Mouse (Mus musculus): ENCODE data around the gene Lrrc57. TPM values are rescaled to one million over a fixed set of nuclear protein-coding genes. Genes with fewer than 3 reads are reported as not detected.

The Lrrc57 gene
- total RNA-seq, 2 experiments from 2014 or later, result 33.4 to 37.5 TPM

Other genes with a start within 250 kb of the Lrrc57 start
- 10 to 100 TPM; 13.0 to 14.6 TPM for gene Ganc, start 205.6 kb downstream of the Lrrc57 start, total RNA-seq (2021)
- gene Tmem87a, start 205.4 kb downstream of the Lrrc57 start, total RNA-seq (2021), result 10 to 100 TPM; 39.0 to 42.4 TPM
- 10 to 100 TPM; 13.6 to 17.0 TPM for gene Capn3, start 153.5 kb downstream of the Lrrc57 start, total RNA-seq (2021)
- 100 to 1,000 TPM; 145 to 150 TPM for gene Zfp106, start 45.7 kb downstream of the Lrrc57 start, total RNA-seq (2021)
- 10 to 100 TPM; 14.1 to 19.7 TPM for gene Snap23, start 41.8 kb downstream of the Lrrc57 start, total RNA-seq (2021)
- gene Haus2, start 137 bp downstream of the Lrrc57 start, total RNA-seq (2021), result 10 to 100 TPM; 13.9 to 14.5 TPM
- gene Stard9, start 19.6 kb upstream of the Lrrc57 start, total RNA-seq (2021), result 10 to 100 TPM in 1 of 2 experiments, 1 to 10 TPM in 1; 6.0 to 10.1 TPM
- 10 to 100 TPM; 22.8 to 31.9 TPM for gene Cdan1, start 240.6 kb upstream of the Lrrc57 start, total RNA-seq (2021)
- gene Ttbk2, start 241.1 kb upstream of the Lrrc57 start, total RNA-seq (2021), result 10 to 100 TPM; 63.0 to 72.8 TPM

Data from layer of hippocampus, postnatal 25 days (tissue).